Mouse (Mus musculus) CD4-positive helper T cell, adult 2 months (primary cell): ENCODE measurements around the gene Papln.

Experiments used
- DNase-seq: peaks from one replicate; pipeline ENCODE4 v3.0.0-alpha.2; 2012; ENCODE audit warnings: low read depth, missing footprints, low spot score

Gene Papln

GRCm38 (mm10) chr12:83816616-83817015 lies 53.2 kb downstream of the Papln start:
- DNase-seq, result no peak

GRCm38 (mm10) chr12:83830424-83830823 lies 67.0 kb downstream of the Papln start:
- no peak for DNase-seq

DNA sequence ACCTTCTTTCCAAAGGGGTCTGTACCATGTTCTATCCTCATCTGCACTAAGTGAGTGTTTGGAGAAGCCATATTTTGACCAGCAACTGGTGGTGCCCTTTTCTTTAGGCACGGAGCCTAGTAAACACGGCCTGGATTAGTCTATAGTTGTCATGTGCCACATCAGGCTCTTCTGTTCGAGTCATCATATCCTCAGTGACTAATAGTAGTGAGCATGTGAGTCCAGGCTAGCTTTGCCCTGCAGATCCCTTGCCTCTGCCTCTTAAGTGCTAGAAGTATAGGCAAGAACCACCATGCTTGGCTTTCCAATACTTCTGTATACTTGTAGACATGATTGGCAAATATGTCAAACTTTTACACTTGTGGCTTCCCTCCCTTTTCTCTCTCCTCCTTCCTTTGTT lies 70.5 kb downstream of the Papln start:
- no peak for DNase-seq

DNA sequence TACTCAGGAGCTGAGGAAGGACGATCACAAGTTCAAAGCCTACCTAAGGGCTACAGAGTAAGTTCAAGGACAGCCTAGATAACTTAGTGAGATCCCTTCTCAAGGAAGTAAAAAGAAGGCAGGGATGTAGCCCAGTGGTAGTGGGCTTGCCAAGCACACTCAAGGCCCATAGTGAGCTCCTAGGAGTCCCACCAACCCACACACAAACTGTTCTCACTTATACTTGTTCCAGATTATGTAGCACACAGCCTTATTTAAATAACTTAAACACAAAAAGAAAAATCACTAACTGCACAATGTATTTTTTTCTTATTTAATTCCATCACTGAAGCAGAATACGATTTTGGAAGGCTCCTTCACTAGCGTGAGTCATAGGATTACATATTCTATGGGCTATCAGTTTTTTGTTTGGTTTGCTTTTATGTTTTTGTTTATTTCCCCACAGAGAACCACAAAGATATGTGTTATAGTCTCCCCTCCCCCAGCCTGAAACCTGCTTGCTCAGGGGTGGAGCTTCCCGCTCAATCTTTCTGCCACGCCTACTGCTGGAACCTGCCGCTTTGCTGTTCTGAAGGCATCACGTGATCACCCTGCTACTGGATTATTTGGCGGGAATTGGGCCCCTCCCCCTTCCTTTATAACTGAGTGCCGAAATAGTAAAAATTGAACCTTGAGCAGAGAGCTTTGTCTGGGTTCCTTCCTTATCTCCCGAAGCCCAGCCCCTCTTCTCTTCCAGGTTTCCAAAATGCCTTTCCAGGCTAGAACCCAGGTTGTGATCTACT lies 78.2 kb downstream of the Papln start:
- no peak for DNase-seq
